Mouse (Mus musculus): ENCODE results near the gene Ypel5.

The Ypel5 gene

GRCm38 (mm10) chr17:72844949-72845490, 8.8 kb downstream of the Ypel5 start:
- peak; percentile 75 for DNase-seq

- DNase-seq: no peak
Measured at GRCm38 (mm10) chr17:72845521-72845920, 9.3 kb downstream of the Ypel5 start.

GRCm38 (mm10) chr17:72855298-72855697, 19.0 kb downstream of the Ypel5 start:
- no peak for DNase-seq

GRCm38 (mm10) chr17:72857677-72858633, 21.7 kb downstream of the Ypel5 start:
- DNase-seq: peak; percentile 59

- DNase-seq: no peak
Measured at GRCm38 (mm10) chr17:72863226-72863625, 27.0 kb downstream of the Ypel5 start.

GRCm38 (mm10) chr17:72866624-72867245, 30.5 kb downstream of the Ypel5 start:
- DNase-seq: no peak

GRCm38 (mm10) chr17:72868181-72868580, 31.9 kb downstream of the Ypel5 start:
- no peak for DNase-seq

GRCm38 (mm10) chr17:72878979-72879378, 42.7 kb downstream of the Ypel5 start:
- no peak for DNase-seq

- no peak for DNase-seq
Measured at GRCm38 (mm10) chr17:72880156-72880555, 43.9 kb downstream of the Ypel5 start.

GRCm38 (mm10) chr17:72881051-72881450, 44.8 kb downstream of the Ypel5 start:
- DNase-seq: no peak

- DNase-seq: no peak
Measured at GRCm38 (mm10) chr17:72881804-72882203, 45.6 kb downstream of the Ypel5 start.

- peak; percentile 78 for DNase-seq
Measured at GRCm38 (mm10) chr17:72889556-72890397, 53.5 kb downstream of the Ypel5 start.

GRCm38 (mm10) chr17:72890398-72890898, 54.2 kb downstream of the Ypel5 start:
- DNase-seq: no peak

GRCm38 (mm10) chr17:72891556-72891955, 55.3 kb downstream of the Ypel5 start:
- DNase-seq: no peak

GRCm38 (mm10) chr17:72895506-72895905, 59.3 kb downstream of the Ypel5 start:
- no peak for DNase-seq

- DNase-seq: no peak
Measured at GRCm38 (mm10) chr17:72897076-72897475, 60.8 kb downstream of the Ypel5 start.

- DNase-seq: no peak
Measured at GRCm38 (mm10) chr17:72897961-72898360, 61.7 kb downstream of the Ypel5 start.

GRCm38 (mm10) chr17:72898775-72899174, 62.5 kb downstream of the Ypel5 start:
- DNase-seq: no peak
